Mouse (Mus musculus) adrenal gland (tissue): ENCODE measurements at regions not wholly inside any gene's neighbourhood (a gene's known extent, or its start where the extent isn't known, plus 50 kb on each side); places are given as distances from the start of the nearest gene placed in this dataset.

Experiments
- intact Hi-C: fragments of 180-260 bp; cut with DNase I; formaldehyde crosslinking; loops from one replicate; pipeline ENCODE4 v1.15.1; 2025

- intact Hi-C loops = no loop called here
Measured at GRCm38 (mm10) chr8:10775202-10776010, 232.9 kb downstream of the Irs2 start.

- intact Hi-C loops = no loop called here
Measured at GRCm38 (mm10) chr8:10774778-10775177, 233.5 kb downstream of the Irs2 start.

GRCm38 (mm10) chr8:10768181-10768580 is 240.1 kb downstream of the Irs2 start:
- intact Hi-C loops = no loop called here

- intact Hi-C loops = no loop called here
Measured at GRCm38 (mm10) chr8:10763907-10764306, 244.4 kb downstream of the Irs2 start.

- intact Hi-C loops = no loop called here
Measured at GRCm38 (mm10) chr8:10761694-10762305, 246.5 kb downstream of the Irs2 start.

- intact Hi-C loops = no loop called here
Measured at GRCm38 (mm10) chr8:10760851-10761693, 247.2 kb downstream of the Irs2 start.

- intact Hi-C loops = no loop called here
Measured at GRCm38 (mm10) chr8:10760231-10760630, 248.0 kb downstream of the Irs2 start.

- intact Hi-C loops = no loop called here
Measured at GRCm38 (mm10) chr8:10758151-10758550, 250.1 kb downstream of the Irs2 start.

- intact Hi-C loops = no loop called here
Measured at GRCm38 (mm10) chr8:10754986-10755308, 253.3 kb downstream of the Irs2 start.

GRCm38 (mm10) chr8:10754232-10754985 is 253.8 kb downstream of the Irs2 start:
- intact Hi-C loops = no loop called here

- intact Hi-C loops = no loop called here
Measured at GRCm38 (mm10) chr8:10753056-10753455, 255.2 kb downstream of the Irs2 start.

- intact Hi-C loops = no loop called here
Measured at GRCm38 (mm10) chr8:10747150-10747549, 261.1 kb downstream of the Irs2 start.

GRCm38 (mm10) chr8:10743241-10743640 is 265.0 kb downstream of the Irs2 start:
- intact Hi-C loops = no loop called here

GRCm38 (mm10) chr8:10740837-10741236 is 267.4 kb downstream of the Irs2 start:
- intact Hi-C loops = no loop called here

- intact Hi-C loops = no loop called here
Measured at GRCm38 (mm10) chr8:10738486-10739081, 269.7 kb downstream of the Irs2 start.

GRCm38 (mm10) chr8:10734746-10735145 is 273.5 kb downstream of the Irs2 start:
- intact Hi-C loops = no loop called here

- intact Hi-C loops = no loop called here
Measured at GRCm38 (mm10) chr8:10723332-10723731, 284.9 kb downstream of the Irs2 start.

- intact Hi-C loops = no loop called here
Measured at GRCm38 (mm10) chr8:10722742-10723141, 285.5 kb downstream of the Irs2 start.

- intact Hi-C loops = no loop called here
Measured at GRCm38 (mm10) chr8:10722342-10722741, 285.9 kb downstream of the Irs2 start.

- intact Hi-C loops = no loop called here
Measured at GRCm38 (mm10) chr8:10721146-10721862, 287.0 kb downstream of the Irs2 start.
